Mouse (Mus musculus) liver, embryonic 11.5 days (tissue): ENCODE measurements at regions not wholly inside any gene's neighbourhood (a gene's known extent, or its start where the extent isn't known, plus 50 kb on each side); places are given as distances from the start of the nearest gene placed in this dataset.

Experiments
- ATAC-seq: fragments of 200-750 bp; cut with Nextera tagmentation; replicated peaks from 2 replicates; pipeline ENCODE4 v1.8.0; 2017; ENCODE audit warnings: moderate number of reproducible peaks, mild to moderate bottlenecking, moderate TSS enrichment, moderate library complexity; ENCODE audit not compliant: low FRiP score
- DNase-seq: peaks from one replicate; pipeline ENCODE4 v3.0.0-alpha.2; 2017; ENCODE audit warnings: low spot score
- H3K27ac ChIP-seq: fragments of 300-500 bp; sonication (generic); 2 replicates; pipeline ENCODE4 v1.5.1; 2014; ENCODE audit warnings: mild to moderate bottlenecking, low read depth, low read length, control low read depth
- H3K27me3 ChIP-seq: fragments of 300-500 bp; sonication (generic); replicated peaks from 2 replicates; pipeline ENCODE4 v1.6.1; 2014; ENCODE audit warnings: low read length, mixed read lengths; ENCODE audit not compliant: control insufficient read depth, insufficient read depth
- H3K36me3 ChIP-seq: fragments of 300-500 bp; sonication (generic); 2 replicates; pipeline ENCODE4 v1.6.1; 2014; ENCODE audit warnings: mild to moderate bottlenecking, low read length, moderate library complexity, mixed read lengths; ENCODE audit not compliant: control insufficient read depth, insufficient read depth
- H3K4me1 ChIP-seq: fragments of 300-500 bp; sonication (generic); replicated peaks from 2 replicates; pipeline ENCODE4 v1.6.1; 2014; ENCODE audit warnings: low read length, mixed read lengths; ENCODE audit not compliant: control insufficient read depth, insufficient read depth
- H3K4me2 ChIP-seq: fragments of 300-500 bp; sonication (generic); 2 replicates; pipeline ENCODE4 v1.6.1; 2014; ENCODE audit warnings: mild to moderate bottlenecking, control low read depth, moderate library complexity
- H3K4me3 ChIP-seq: fragments of 300-500 bp; sonication (generic); 2 replicates; pipeline ENCODE4 v1.5.1; 2014; ENCODE audit warnings: low read depth, low read length, control low read depth
- H3K9ac ChIP-seq: fragments of 300-500 bp; sonication (generic); 2 replicates; pipeline ENCODE4 v1.6.1; 2014; ENCODE audit warnings: low read depth, low read length, control low read depth
- H3K9me3 ChIP-seq: fragments of 300-500 bp; sonication (generic); 2 replicates; pipeline ENCODE4 v1.6.1; 2016; ENCODE audit warnings: low read length, inconsistent platforms, mixed read lengths; ENCODE audit not compliant: control insufficient read depth
- WGBS: fragments of 180-500 bp; shearing (Covaris S2); extraction: QIAGEN DNeasy Blood & Tissue Kit; methylation state at CpG from one replicate; pipeline ENCODE4 v1.1.7; 2014; 5-methylcytosine and 5-hydroxymethylcytosine counted together

GRCm38 (mm10) chr15:62465026-62465839 lies 1379.7 kb downstream of the Gsdmc2 start:
- no peak overlapping the region for H3K4me3 ChIP-seq
- no peaks in the 10 kb centered on the region for H3K36me3 ChIP-seq
- H3K27ac ChIP-seq = no peak overlapping the region
- 74% methylated on average over 6 of the region's 6 CpGs for WGBS
- no peak overlapping the region for H3K4me2 ChIP-seq
- no peak for DNase-seq
- H3K9me3 ChIP-seq = no peaks in the 10 kb centered on the region
- no peak overlapping the region for H3K9ac ChIP-seq
- ATAC-seq = no peak
- H3K27me3 ChIP-seq = no peaks in the 10 kb centered on the region
- no peaks in the 10 kb centered on the region for H3K4me1 ChIP-seq

- no peak for DNase-seq
These were observed 1382.3 kb downstream of the Gsdmc2 start for GRCm38 (mm10) chr15:62462698-62463097.

GRCm38 (mm10) chr15:62461398-62462051 lies 1383.5 kb downstream of the Gsdmc2 start:
- Histone ChIP-seq H3K36me3 (no peaks in the 10 kb centered on the region), H3K9ac (no peak overlapping the region), H3K9me3 (no peaks in the 10 kb centered on the region), H3K27me3 (no peaks in the 10 kb centered on the region), H3K4me2 (no peak overlapping the region), H3K27ac (no peak overlapping the region), H3K4me3 (no peak overlapping the region), H3K4me1 (no peaks in the 10 kb centered on the region; the same call in 1 of the 2 replicates)
- ATAC-seq (no peak), DNase-seq (no peak)
- 86% methylated on average over 7 of the region's 7 CpGs for WGBS

More at GRCm38 (mm10) chr15:62462698-62463097, 1382.3 kb downstream of the Gsdmc2 start:
- Histone ChIP-seq H3K4me1 (no peaks in the 10 kb centered on the region), H3K9me3 (no peaks in the 10 kb centered on the region), H3K9ac (no peak overlapping the region), H3K4me2 (no peak overlapping the region), H3K36me3 (no peaks in the 10 kb centered on the region), H3K4me3 (no peak overlapping the region), H3K27me3 (no peaks in the 10 kb centered on the region), H3K27ac (no peak overlapping the region)
- no peak for ATAC-seq
- WGBS = 62% methylated on average over 3 of the region's 3 CpGs

- no peaks in the 10 kb centered on the region for H3K27me3 ChIP-seq
- H3K9me3 ChIP-seq = no peaks in the 10 kb centered on the region
- no peak overlapping the region for H3K4me3 ChIP-seq
- no peak overlapping the region for H3K27ac ChIP-seq
- no peaks in the 10 kb centered on the region for H3K36me3 ChIP-seq
- 79% methylated on average over 2 of the region's 2 CpGs for WGBS
- no peaks in the 10 kb centered on the region; the same call in 1 of the 2 replicates for H3K4me1 ChIP-seq
- no peak overlapping the region for H3K4me2 ChIP-seq
- no peak overlapping the region for H3K9ac ChIP-seq
- ATAC-seq = no peak
- DNase-seq = no peak
These were observed 1384.3 kb downstream of the Gsdmc2 start for GRCm38 (mm10) chr15:62460724-62461123.

- DNase-seq (no peak), ATAC-seq (no peak)
- Histone ChIP-seq H3K9me3 (no peaks in the 10 kb centered on the region), H3K4me2 (no peak overlapping the region), H3K36me3 (no peaks in the 10 kb centered on the region), H3K9ac (no peak overlapping the region), H3K4me3 (no peak overlapping the region), H3K27me3 (no peaks in the 10 kb centered on the region), H3K4me1 (no peaks in the 10 kb centered on the region; the same call in 1 of the 2 replicates), H3K27ac (no peak overlapping the region)
- 72% methylated on average over 6 of the region's 6 CpGs for WGBS
These were observed 1384.9 kb downstream of the Gsdmc2 start for GRCm38 (mm10) chr15:62460026-62460607.

GRCm38 (mm10) chr15:62457990-62458389 lies 1387.0 kb downstream of the Gsdmc2 start:
- no peak overlapping the region for H3K4me3 ChIP-seq
- no peak for DNase-seq
- ATAC-seq = no peak
- H3K27me3 ChIP-seq = no peaks in the 10 kb centered on the region
- WGBS = 43% methylated on average over 2 of the region's 2 CpGs
- no peaks in the 10 kb centered on the region for H3K9me3 ChIP-seq
- H3K4me1 ChIP-seq = no peaks in the 10 kb centered on the region; the same call in 1 of the 2 replicates
- H3K9ac ChIP-seq = no peak overlapping the region
- no peak overlapping the region for H3K27ac ChIP-seq
- H3K4me2 ChIP-seq = no peak overlapping the region
- no peaks in the 10 kb centered on the region for H3K36me3 ChIP-seq

GRCm38 (mm10) chr15:62457051-62457664 lies 1387.8 kb downstream of the Gsdmc2 start:
- DNase-seq (no peak), ATAC-seq (0 out of 2 replicates have a peak, but pooled peaks have one; percentile 23)
- Histone ChIP-seq H3K4me3 (no peak overlapping the region), H3K27me3 (no peaks in the 10 kb centered on the region), H3K4me1 (no peaks in the 10 kb centered on the region; the same call in 1 of the 2 replicates), H3K4me2 (no peak overlapping the region), H3K9me3 (no peaks in the 10 kb centered on the region), H3K36me3 (no peaks in the 10 kb centered on the region), H3K9ac (no peak overlapping the region), H3K27ac (no peak overlapping the region)
- 68% methylated on average over 4 of the region's 4 CpGs for WGBS

- Histone ChIP-seq H3K27me3 (no peaks in the 10 kb centered on the region), H3K27ac (no peak overlapping the region), H3K36me3 (no peaks in the 10 kb centered on the region), H3K9ac (no peak overlapping the region), H3K4me1 (no peaks in the 10 kb centered on the region; the same call in 1 of the 2 replicates), H3K4me3 (no peak overlapping the region), H3K4me2 (no peak overlapping the region), H3K9me3 (no peaks in the 10 kb centered on the region)
- 59% methylated on average over 1 of the region's 1 CpGs for WGBS
- DNase-seq = no peak
- no peak for ATAC-seq
These were observed 1389.0 kb downstream of the Gsdmc2 start for GRCm38 (mm10) chr15:62456020-62456419.
